Mouse (Mus musculus) right cerebral cortex, postnatal 25 days (tissue): Measurements from ENCODE around the gene Rrp7a.
"Not testable (repeated sequence)": the region's sequence is repeated elsewhere in the genome, so short reads cannot be mapped to it uniquely, and the experiment has no call there.

Experiments
- DNase-seq: peaks from one replicate; pipeline ENCODE4 v3.0.0; 2022

The Rrp7a gene

GRCm38 (mm10) chr15:83156929-83157666 is 34.5 kb upstream of the Rrp7a start:
- DNase-seq = peak; percentile 30

DNA sequence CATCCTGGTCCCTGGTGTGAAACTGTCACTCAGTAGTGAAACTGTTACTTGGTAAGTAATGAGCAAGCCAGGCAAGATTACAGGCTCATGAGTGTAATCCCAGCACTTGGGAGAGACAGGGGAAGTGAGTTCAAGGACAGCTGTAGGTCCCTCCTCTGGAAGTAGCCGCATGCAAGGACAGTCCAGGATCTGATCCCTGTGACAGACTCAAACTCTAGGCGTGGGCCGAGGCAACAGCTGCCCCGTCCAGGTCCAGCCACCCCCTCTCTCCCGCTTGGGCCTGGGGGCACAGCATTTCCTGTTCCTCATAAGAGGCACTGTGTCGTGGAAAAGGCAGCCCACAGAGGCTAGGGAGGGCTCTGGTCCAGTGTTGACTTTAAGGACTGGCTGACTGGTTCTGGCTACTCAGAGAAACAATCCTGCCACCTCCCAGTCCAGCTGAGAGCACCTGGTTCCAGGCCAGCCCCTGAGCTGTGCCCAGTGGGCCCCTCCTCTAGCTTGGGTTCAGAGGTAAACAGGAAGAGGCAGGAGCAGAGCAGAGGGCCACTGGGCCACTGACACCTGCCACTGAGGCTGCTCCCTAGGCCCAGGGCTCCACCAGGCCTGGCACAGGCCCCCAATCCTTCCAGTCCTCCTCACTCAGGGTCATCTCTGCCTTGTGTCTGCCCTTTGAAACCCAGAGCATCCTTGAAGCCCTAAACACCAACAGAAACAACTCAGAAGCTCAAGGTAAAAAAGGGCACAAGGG is 33.2 kb upstream of the Rrp7a start:
- no peak for DNase-seq

GRCm38 (mm10) chr15:83154309-83154708 is 31.7 kb upstream of the Rrp7a start:
- DNase-seq = no peak

- no peak for DNase-seq
Observed at GRCm38 (mm10) chr15:83150694-83151093, 28.1 kb upstream of the Rrp7a start.

GRCm38 (mm10) chr15:83150073-83150442 is 27.5 kb upstream of the Rrp7a start:
- DNase-seq = no peak

GRCm38 (mm10) chr15:83149196-83150072 is 26.8 kb upstream of the Rrp7a start, which contains the start of gene Poldip3:
Gene Poldip3 (minus strand): TSS chr15:83149384.
- DNase-seq = peak; percentile 97

DNA sequence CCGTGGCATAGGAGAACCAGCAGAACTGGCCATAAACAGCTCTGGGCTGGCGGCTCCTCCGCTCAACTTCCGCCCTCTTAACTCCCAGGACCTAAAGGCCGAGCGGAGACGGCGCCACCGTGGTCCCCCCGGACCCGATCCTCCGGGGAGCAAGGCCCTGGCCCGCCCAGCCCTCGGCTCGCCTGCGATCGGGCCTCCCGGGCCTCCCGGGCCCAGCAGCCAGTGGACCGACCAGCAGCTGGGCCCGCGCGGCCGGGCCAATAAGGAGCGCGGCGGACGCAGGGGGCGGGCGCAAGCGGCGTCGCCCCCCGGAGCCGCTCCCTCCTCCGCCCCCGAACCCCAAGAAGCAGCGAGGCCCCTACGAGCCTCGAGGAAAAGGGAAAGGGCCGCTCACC is 26.2 kb upstream of the Rrp7a start:
- no peak for DNase-seq

GRCm38 (mm10) chr15:83148395-83148794 is 25.8 kb upstream of the Rrp7a start:
- DNase-seq = no peak

DNA sequence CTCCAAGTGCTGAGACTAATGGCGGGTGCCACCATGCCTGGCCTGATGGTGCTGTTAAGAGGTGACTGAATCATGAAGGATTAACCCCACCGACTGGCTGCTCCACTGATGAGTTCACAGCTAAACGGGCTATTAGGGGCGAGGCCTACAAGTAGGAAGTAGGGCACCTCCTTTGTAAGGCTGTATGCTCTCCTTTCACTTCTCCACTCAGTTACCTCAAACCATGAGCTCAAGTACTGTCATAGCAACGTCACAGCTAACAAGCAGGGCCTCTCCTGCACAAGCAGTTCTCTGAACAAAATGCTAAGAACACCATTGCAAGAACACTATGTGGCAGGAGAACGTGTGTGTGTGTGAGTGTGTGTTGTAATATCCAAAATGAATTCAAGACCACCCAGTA is 22.9 kb upstream of the Rrp7a start:
- no peak for DNase-seq

DNA sequence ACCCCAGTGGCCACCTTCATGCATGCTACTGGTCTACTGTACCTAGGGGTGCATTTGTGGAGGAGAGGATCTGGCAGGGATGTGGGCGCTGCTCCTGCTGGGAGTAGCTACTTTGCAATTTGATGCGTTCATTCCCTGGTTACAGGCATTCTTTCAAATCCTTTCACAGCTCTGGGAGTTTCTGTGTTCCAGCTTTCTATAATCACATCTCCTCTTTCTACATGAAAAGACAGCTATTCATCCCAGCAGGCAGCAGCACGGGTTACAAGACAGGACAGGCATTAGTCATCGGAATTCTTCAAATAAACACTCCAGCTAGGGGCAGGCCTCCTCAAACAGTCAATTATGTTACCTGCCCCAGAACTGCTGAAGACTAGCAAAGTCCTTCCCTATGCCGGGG is 20.3 kb upstream of the Rrp7a start:
- no peak for DNase-seq

DNA sequence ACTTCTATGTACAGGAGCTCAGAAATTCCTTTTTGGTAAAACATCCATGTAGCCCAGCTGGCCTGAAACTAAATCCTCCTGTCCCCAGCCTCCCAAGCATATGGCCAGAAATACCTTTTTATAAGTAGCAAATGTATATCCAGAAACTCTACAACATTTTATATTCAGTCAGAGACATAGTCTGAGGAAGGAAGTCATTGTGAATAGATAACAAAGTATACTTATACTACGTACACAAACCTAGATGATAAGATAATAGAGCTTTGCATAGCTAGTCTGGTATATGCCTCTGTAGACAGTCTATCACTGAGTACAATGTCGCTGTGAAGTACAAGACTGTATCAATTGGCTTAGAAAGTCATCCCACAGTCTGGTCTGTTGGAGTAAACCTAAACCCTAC is 13.1 kb upstream of the Rrp7a start:
- no peak for DNase-seq

DNA sequence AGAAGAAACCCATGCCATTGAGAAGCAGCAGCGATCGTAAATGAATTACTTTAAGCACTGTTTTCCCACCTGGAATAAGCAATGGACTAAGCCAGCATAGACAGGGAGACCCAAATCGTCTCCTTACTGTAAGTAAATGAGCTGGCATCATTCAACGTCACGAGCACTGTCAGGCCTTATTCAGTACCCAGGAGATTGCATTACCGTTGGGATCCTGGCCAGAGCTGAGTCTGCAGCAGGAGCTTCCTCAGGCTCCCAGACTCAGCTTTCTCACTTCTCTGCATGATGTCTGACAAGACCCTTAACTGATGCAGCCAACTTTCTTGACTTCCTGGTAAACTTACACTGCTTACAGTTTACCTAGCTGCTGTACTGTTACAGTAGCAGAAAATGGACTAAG is 12.1 kb upstream of the Rrp7a start:
- no peak for DNase-seq

DNA sequence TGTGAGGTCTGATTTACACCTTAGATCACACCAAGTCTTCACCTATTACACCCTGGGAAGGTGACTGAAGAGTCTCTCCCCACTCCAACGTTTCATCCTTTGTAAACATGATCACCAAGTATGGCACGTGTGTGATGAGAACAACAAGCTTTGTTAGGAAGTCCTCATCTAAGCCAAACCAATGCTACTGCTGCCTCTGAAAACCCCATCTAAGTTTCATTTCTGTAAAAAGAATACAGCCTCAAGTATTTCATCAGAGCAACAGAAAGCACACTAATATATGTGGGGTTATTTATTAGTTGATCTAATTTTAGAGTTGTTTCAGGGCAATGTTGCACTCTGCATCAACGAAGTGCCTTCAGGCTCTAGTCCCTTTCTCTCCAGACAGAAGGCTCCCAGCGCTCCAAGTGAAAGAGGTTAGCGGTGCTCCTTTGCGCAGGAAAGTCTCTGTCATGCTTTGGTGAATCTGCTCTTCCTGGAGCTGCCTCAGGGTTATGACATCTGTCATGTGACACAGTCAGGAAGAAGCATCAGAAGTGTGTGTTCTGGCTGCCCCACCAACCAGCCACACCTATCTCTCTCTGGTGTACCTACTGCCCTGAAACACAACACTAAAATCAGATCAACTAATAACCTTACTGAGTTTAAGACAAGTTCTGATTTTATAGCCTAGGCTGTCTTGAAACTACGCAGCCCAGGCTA is 7.1 kb upstream of the Rrp7a start:
- DNase-seq = no peak

DNA sequence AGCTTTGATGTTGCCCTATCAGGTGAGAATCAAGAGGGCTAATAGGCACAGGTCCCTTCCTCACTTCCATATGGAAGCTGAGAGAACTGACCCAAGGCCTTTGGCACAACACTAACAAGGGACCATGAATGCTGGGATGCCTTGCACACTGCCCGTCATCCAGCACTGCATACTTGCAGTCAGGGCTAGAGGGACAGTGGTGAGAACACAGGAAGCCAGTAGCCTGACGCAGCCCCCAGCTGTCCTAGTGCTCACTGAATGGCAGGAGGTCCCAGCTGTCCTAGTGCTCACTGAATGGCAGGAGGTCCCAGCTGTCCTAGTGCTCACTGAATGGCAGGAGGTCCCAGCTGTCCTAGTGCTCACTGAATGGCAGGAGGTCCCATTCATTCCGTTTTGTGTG is 4.4 kb upstream of the Rrp7a start:
- not testable (repeated sequence) for DNase-seq

DNA sequence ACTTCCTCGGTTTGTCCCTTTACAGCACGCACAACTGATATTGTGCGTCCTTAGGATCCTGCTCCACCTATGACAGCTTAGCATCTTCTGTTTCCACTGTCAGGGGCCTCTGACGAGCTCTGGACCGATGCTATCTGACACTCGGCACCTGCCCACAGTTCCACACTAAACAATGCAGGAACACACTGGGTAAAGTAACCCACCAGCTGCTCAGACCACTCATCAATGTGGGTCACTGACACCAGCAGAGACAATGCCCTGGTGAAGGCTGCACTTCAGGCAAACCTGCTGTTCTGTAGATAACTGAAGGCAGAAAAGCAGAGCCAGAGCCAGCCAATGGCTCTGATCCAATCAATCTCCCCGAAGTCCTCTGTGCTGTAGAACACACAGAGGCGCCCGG is 4.0 kb upstream of the Rrp7a start:
- DNase-seq = no peak

DNA sequence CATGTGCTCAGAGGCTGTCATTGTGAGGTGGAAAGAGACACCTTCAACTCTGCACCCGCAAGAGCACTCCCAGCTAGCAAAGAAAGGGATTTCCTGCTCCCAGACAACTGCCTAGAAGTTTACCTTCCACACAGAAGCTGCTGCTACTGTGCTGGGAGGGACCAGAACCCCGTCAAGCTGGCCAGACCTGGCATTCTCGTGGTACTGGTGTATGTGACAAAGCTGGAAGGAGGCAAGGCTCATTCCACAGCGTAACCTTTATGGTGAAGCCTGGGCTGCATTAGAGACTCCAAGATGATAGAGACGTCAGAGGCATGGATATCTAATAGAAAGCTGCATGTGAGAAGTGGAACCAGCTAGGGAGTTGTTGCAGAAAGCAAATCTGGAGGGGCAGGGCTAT is 2.0 kb upstream of the Rrp7a start:
- no peak for DNase-seq

GRCm38 (mm10) chr15:83121709-83122565 is 664 bp downstream of the Rrp7a start:
- DNase-seq = peak; percentile 66

DNA sequence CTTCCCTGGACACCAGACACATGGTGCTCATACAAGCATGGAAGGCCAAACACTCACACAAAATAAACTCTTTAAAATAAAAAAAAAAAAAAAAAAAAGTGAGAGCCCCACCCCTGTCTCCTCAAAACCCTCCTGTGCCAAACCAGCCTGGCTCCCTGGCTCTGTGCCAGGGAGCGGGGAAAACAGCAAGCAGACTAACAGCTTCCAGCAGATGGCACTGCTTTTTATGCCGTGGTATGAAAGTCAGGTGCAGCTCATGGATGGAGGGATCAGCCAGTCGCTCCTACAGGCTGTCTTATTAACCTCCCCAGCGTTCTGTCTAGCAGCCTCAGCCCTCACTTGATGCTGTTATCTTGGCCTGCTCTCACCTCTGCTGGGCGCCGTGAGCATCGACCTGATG is 4.2 kb downstream of the Rrp7a start:
- no peak for DNase-seq

- no peak for DNase-seq
Observed at GRCm38 (mm10) chr15:83115071-83115470, 7.5 kb downstream of the Rrp7a start.

GRCm38 (mm10) chr15:83114106-83114505 is 8.5 kb downstream of the Rrp7a start:
- no peak for DNase-seq

DNA sequence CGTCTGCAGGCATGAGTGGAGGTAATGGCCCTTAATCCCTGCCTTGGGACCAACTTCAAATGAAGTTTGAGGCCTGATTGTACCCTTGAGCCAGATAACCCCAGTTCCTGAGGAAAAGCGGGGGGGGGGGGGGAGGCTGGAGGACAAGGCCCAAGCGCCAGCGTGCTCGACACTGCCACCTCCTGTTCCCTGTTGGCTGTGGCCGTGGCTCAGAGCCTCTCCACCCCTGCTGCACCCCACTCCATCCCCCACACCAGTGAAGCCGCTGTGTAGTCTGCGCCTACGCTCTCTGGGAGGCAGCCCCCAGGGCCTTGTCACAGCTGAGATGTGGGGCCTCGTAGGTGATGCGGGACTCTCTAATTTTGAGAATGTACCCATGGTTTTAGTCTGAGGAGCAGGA is 9.7 kb downstream of the Rrp7a start:
- peak; percentile 52 for DNase-seq

DNA sequence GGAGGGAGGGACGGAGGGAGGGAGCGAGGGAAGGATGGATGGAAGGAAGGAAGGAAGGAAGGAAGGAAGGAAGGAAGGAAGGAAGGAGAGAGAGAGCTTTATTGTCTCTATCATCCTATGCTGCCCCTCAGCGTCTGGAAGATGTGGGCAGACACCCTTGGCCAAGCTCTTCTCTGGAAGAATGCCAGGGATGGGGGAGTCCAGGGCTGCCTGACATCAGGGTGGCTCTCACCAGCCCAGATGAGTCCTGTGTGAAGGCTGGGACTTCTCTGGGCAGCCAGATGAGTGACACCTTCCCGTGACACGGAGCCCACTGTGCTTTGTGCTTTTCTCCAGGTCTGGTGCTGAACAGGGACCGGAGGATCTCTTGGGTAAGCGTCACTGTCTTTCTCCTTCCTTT is 10.7 kb downstream of the Rrp7a start:
- no peak for DNase-seq
